Mouse (Mus musculus) heart, postnatal 14 days (tissue): ENCODE measurements at regions not wholly inside any gene's neighbourhood (a gene's known extent, or its start where the extent isn't known, plus 50 kb on each side); places are given as distances from the start of the nearest gene placed in this dataset.
A peak's percentile ranks its signal among the peaks of the same experiment; 100 is the strongest.

Experiments used
- DNase-seq, 2 experiments: peaks; one replicate each; pipeline ENCODE4 v3.0.0; 2021 to 2022
- intact Hi-C: fragments of 180-260 bp; cut with DNase I; formaldehyde crosslinking; loops from one replicate; pipeline ENCODE4 v1.15.1; 2025

DNA sequence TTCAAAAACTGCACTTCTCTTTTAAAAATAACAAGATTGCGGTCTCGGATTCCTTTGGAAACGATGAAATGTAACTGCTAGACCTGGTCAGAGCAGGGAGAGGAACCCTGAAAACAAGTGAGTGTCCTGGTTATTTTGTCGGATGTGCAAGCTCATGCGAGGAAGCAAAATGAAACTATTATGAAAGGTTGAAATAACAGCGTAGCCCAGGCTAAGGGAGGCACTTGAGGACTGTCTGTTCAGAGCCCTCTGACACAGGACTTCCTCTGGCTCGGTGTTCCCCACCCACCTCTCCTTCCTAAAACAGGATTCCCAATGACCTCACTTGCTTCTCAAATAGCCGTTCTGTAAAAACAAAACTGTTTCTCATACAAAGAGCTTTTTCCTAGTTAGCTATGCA lies 51.3 kb upstream of the S1pr1 start:
- intact Hi-C loops = loop anchor here (1.0 kb wide), 1 partner anchor 54 kb away; no protein-coding TSS in a partner anchor
- DNase-seq = peak; percentile 42 to 57

DNA sequence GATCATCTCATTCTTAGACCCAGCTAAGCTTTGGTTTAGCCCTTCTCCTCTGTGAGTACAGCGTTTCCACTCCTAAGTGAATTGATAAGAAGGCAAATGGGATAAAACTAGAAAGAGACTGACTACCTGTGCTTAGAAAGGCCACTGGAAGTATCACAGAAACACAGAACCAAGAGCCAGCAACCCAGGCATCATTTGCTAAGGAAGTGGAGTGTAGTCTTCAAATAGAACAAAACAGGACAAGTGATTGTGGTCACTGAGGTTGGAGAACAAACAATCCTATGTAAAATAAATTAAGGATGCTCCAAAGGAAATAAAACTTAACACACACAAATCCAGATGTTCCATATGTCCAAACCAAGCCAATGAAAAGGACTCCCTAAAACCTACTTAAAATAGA lies 53.4 kb upstream of the S1pr1 start:
- no peak for DNase-seq
- intact Hi-C loops = no loop called here

DNA sequence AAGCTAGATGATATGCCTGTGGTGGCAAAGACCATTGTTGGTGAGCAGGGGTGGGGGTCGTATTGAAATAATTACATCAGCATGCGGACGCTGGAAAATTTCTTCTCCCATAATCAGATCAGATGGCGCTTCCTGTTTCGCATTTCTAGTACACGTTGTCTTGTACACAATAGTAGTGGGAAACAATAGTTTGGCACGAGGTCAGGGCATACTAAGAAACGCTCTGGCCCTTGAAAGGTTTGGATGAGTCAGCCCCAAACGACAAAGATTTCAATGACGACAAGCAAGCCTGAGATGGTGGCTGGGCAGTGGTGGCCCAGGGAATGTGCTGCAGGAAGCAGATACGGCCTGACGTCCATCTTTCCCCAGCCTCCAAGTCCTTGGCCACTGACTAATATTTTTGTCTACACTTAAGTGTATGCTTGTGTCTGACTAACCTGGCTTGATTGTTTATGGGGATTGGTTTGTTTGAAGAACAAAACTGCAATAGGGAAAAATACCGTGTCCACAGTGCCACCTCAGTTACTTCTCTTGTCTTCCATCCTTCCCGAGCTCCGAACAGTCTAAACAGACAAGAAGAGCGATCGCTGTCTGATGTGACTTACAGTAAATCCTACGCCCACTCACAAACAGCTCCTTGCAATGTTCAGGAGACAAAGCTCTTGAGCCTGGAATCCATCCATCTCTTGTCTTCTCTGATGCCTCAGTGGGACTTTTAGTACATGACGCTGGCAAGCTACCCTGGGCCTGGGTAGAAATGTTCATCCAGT lies 54.1 kb upstream of the S1pr1 start:
- DNase-seq = peak; percentile 49 to 54
- intact Hi-C loops = no loop called here

DNA sequence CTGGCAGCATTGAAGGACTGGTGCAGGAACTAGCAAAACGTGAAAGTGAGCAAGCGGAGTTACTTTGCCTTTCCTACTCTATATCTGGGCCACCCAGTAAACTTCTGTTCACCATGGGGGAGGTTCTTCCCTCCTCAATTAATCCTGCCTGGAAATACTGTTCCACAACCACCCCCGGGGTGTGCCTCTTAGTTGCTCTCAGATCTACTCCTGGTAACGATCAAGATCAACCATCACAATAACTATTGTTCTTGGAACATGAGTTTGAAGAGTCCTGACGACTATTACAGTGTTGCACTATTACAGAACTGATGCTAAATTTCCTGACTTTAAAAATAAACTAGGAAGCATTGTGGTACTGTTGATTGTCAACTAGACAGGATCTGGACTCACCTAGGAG lies 57.8 kb upstream of the S1pr1 start:
- intact Hi-C loops = no loop called here
- no peak for DNase-seq

DNA sequence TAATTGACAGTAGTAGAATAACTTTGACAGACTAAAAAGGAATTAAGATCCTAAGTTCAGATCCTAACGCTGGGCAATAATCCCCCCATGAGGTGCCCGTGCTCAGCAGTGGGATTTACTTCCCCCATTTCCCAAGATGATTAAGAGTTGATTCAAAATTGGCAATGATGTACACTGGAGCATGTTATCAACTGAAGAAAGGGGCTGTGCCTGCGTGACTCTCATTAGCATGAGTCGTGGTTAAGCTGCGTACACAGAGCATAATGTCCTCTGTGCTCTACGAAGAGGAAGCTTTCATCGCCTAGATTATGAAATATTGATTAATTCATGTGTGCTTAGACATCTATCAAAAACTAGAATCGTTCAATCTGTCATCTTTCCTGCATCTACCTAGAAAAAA lies 59.4 kb upstream of the S1pr1 start:
- intact Hi-C loops = no loop called here

GRCm38 (mm10) chr3:115774723-115775122 lies 59.9 kb upstream of the S1pr1 start:
- no peak for DNase-seq
- intact Hi-C loops = no loop called here

More for the DNA sequence above, 59.4 kb upstream of the S1pr1 start:
- no peak for DNase-seq

- intact Hi-C loops = no loop called here
- DNase-seq = no peak
Observed at GRCm38 (mm10) chr3:115779144-115779890, 64.4 kb upstream of the S1pr1 start.

GRCm38 (mm10) chr3:115779906-115780305 lies 65.0 kb upstream of the S1pr1 start:
- intact Hi-C loops = no loop called here
- DNase-seq = no peak

DNA sequence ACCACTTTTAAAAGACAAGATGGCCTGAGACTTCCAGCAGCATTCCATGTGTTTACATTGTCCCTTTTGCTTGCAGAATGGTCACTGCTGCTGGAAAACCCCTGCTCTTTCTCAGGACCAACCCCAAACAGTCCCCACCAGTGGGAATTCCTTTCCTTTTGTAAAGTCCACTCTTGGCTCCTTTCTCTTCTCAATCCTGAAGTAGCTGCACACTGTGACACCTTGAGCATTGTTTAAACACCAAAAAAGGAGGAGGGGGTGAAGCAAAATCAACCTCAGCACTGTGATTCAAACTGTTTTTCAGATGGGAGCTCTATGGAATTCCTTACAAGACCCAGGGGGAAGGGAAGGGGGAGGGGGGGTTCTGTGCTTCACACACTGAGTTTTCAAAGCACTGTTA lies 67.9 kb upstream of the S1pr1 start:
- no peak for DNase-seq
- intact Hi-C loops = no loop called here

- intact Hi-C loops = no loop called here
Observed at GRCm38 (mm10) chr3:115787360-115787759, 72.5 kb upstream of the S1pr1 start.

GRCm38 (mm10) chr3:115788525-115788924 lies 73.7 kb upstream of the S1pr1 start:
- intact Hi-C loops = no loop called here

More at GRCm38 (mm10) chr3:115787360-115787759, 72.5 kb upstream of the S1pr1 start:
- DNase-seq = no peak

GRCm38 (mm10) chr3:115789063-115789462 lies 74.2 kb upstream of the S1pr1 start:
- peak in 1 of 2 experiments; percentile 17 for DNase-seq
- intact Hi-C loops = no loop called here

More at GRCm38 (mm10) chr3:115788525-115788924, 73.7 kb upstream of the S1pr1 start:
- DNase-seq = no peak

- no peak for DNase-seq
- intact Hi-C loops = loop anchor here (1.0 to 5.0 kb wide), 2 partner anchors 80 to 130 kb away; no protein-coding TSS in a partner anchor
Observed at GRCm38 (mm10) chr3:115792606-115793005, 77.7 kb upstream of the S1pr1 start.

GRCm38 (mm10) chr3:115793344-115794059 lies 78.6 kb upstream of the S1pr1 start:
- DNase-seq = peak; percentile 39 to 52
- intact Hi-C loops = loop anchor here (1.0 to 5.0 kb wide), 2 partner anchors 81 to 131 kb away; no protein-coding TSS in a partner anchor

DNA sequence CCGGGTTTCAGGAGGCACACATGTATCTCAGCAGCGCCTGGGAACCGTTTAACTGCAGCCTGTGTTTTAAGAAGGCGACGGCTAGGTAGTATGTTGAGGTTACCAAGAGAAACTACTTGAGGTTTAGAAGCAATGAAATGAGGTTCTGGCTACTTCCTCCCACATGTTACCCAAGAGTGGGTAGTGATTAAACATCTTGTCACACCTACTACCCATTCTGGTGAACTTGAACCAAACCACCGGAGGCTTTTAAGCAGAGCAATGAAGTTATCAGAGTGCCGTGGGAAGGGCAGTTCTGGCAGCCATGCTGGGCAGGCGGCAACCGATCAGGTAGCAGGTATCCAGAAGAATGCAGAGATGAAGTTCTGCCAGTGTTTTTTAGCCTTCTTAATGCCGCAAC lies 84.5 kb upstream of the S1pr1 start:
- intact Hi-C loops = loop anchor here (5.0 kb wide), 1 partner anchor 88 kb away; the partner anchor contains the start of gene Dph5
- no peak for DNase-seq

DNA sequence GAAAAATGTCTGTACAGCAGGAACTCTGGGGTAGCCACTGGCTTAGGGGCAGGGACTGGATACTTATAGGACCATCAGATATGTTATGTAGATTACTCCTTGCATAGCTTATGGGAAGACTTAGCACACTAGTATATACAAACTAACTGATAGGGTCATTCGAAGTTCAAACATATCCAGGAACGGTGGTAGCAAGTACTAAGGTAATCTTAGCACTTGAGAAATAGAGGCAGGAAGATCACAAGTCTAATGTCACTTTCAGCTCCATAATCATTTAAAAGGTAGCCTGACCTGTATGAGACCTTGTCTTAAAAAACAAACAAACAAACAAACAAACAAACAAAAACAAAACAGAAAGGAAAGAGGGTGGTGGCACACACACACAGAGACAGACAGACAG lies 85.1 kb upstream of the S1pr1 start:
- intact Hi-C loops = loop anchor here (5.0 kb wide), 1 partner anchor 87 kb away; the partner anchor contains the start of gene Dph5

GRCm38 (mm10) chr3:115800873-115801272 lies 86.0 kb upstream of the S1pr1 start:
- intact Hi-C loops = no loop called here
- DNase-seq = no peak

More for the DNA sequence above, 85.1 kb upstream of the S1pr1 start:
- DNase-seq = no peak

DNA sequence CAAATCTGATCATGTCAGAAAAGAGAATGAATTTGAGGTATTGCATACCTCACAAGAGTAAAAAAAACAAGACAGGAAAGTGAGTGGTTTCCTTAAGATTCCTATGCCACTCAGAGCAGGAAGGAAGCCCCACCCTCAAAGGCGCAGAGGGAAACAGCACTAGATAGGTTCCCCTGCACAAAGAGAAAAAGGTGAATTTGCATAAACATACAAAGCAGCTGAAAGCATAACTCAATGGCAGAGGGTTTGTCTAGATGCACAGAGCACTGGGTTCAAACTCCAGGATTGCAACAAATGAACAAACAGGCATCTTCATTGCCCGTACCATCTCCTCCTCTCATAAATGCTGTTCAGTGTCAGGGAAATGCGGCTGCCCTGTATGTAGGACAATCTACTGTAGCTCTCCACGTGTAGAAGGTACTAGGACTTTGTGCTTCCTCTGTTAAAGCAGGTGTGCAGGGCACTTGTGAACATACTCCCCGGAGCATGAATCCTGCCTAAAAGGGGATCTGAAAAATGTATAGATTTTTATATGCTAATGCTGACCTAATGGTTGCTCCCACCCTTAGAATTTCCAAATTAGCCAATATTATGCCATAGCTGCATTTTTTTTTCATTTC lies 85.9 kb upstream of the Dph5 start:
- intact Hi-C loops = no loop called here
- no peak for DNase-seq

- intact Hi-C loops = no loop called here
- DNase-seq = no peak
Observed at GRCm38 (mm10) chr3:115804616-115805015, 83.0 kb upstream of the Dph5 start.

DNA sequence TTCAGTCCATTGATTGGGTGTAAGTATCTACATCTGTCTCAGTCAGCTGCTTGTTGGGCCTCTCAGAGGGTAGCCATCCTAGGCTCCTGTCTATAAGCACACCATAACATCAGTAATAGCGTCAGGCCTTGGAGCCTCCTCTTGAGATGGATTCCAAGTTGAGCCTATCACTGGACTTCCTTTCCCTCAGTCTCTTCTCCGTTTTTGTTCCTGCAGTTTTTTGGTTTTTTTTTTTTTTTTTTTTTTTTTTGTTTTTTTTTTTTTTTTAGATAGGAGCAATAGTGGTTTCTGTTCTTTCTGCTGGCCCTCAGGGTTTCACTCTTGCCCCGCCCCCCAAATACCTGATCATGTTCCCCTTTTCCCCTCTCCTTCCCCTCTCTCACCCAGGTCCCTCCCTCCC lies 80.6 kb upstream of the Dph5 start:
- DNase-seq = no peak
- intact Hi-C loops = no loop called here
